ENCODE assay signal across 8 mouse cellular contexts in genomic region chr13:21160041-21160511, GRCm38 (mm10). TPM values are rescaled to one million over a fixed set of nuclear protein-coding genes. Genes with fewer than 3 reads are reported as not detected.
DNase-seq lines count a peak whose midpoint lies in the region; ATAC-seq and TF ChIP-seq lines count a peak whose summit lies in the region.

No protein-coding gene starts in this region.

- H3K27ac ChIP-seq in gastrocnemius, adult 2 months = peak overlapping the region; percentile 56
- no peak overlapping the region for H3K27ac ChIP-seq in forebrain, embryonic 11.5 days (ENCODE audit: low read depth, low read length)
- no peak overlapping the region for H3K27ac ChIP-seq in limb, embryonic 10.5 days
- H3K27ac ChIP-seq in neural tube, embryonic 15.5 days (replicated peaks) = no peak overlapping the region

- no peak for TF ChIP-seq CTCF in gastrocnemius, adult 2 months (IDR thresholded peaks at IDR 0.05)
- no peak for TF ChIP-seq CTCF in C2C12 (IDR thresholded peaks at IDR 0.05; ENCODE audit: control insufficient read depth, insufficient read depth, insufficient read length)

- H3K79me3 ChIP-seq in C2C12 (ENCODE audit: low read depth) = no peaks in the 10 kb centered on the region

- WGBS in forebrain, embryonic 11.5 days = under 1% methylated on average over 16 of the region's 16 CpGs
- under 1% methylated on average over 16 of the region's 16 CpGs for WGBS in limb, embryonic 10.5 days
- WGBS in neural tube, embryonic 15.5 days = under 1% methylated on average over 16 of the region's 16 CpGs

- peak overlapping the region; percentile 54 for H3ac ChIP-seq in C2C12 (ENCODE audit: control insufficient read depth, insufficient read length, low read depth)

- peak overlapping the region; percentile 78 for H3K4me3 ChIP-seq in gastrocnemius, adult 2 months
- peak overlapping the region; percentile 48 for H3K4me3 ChIP-seq in C2C12 (ENCODE audit: insufficient read depth, poor library complexity, severe bottlenecking)
- peak overlapping the region; percentile 56 for H3K4me3 ChIP-seq in forebrain, embryonic 11.5 days (ENCODE audit: low read depth, low read length)
- peak overlapping the region; percentile 64 for H3K4me3 ChIP-seq in limb, embryonic 10.5 days
- H3K4me3 ChIP-seq in neural tube, embryonic 15.5 days (replicated peaks) = peak overlapping the region; percentile 71

- intact Hi-C loops in gastrocnemius, adult 2 months (cut with DNase I) = loop anchor here (2.0 kb wide), 1 partner anchor 39 kb away; no protein-coding TSS in a partner anchor
- intact Hi-C loops in gastrocnemius, postnatal 36 days (cut with DNase I) = loop anchor here (5.0 kb wide), 2 partner anchors 72 to 867 kb away; no protein-coding TSS in a partner anchor

- H3K9ac ChIP-seq in forebrain, embryonic 11.5 days (ENCODE audit: low read length) = peak overlapping the region; percentile 49
- peak overlapping the region; percentile 48 for H3K9ac ChIP-seq in neural tube, embryonic 15.5 days (replicated peaks)

- DNase-seq in gastrocnemius, adult 2 months = no peak
- no peak for DNase-seq in gastrocnemius, postnatal 36 days
- DNase-seq in forebrain, embryonic 11.5 days (ENCODE audit: low spot score) = no peak
- no peak for DNase-seq in limb, embryonic 10.5 days (ENCODE audit: low spot score)
- no peak for DNase-seq in urinary bladder, postnatal 25 days (ENCODE audit: low spot score)
- no peak for DNase-seq in lung, postnatal 10 days

- H3K4me2 ChIP-seq in forebrain, embryonic 11.5 days (ENCODE audit: low read depth, low read length, severe bottlenecking) = peak overlapping the region; percentile 93
- H3K4me2 ChIP-seq in neural tube, embryonic 15.5 days = peak overlapping the region; percentile 92

- peak; percentile 35 for ATAC-seq in forebrain, embryonic 11.5 days (replicated peaks; ENCODE audit: low FRiP score)
- peak; percentile 23 for ATAC-seq in neural tube, embryonic 15.5 days (ENCODE audit: low FRiP score)

- H3K9me3 ChIP-seq in forebrain, embryonic 11.5 days (ENCODE audit: control insufficient read depth, low read length) = no peaks in the 10 kb centered on the region
- H3K9me3 ChIP-seq in limb, embryonic 10.5 days (replicated peaks) = no peaks in the 10 kb centered on the region
- H3K9me3 ChIP-seq in neural tube, embryonic 15.5 days (replicated peaks) = no peaks in the 10 kb centered on the region

- H3K79me2 ChIP-seq in C2C12 (ENCODE audit: control insufficient read depth, insufficient read depth) = no peaks in the 10 kb centered on the region

- H3K36me3 ChIP-seq in C2C12 (ENCODE audit: control insufficient read depth, insufficient read depth) = no peaks in the 10 kb centered on the region
- no peaks in the 10 kb centered on the region for H3K36me3 ChIP-seq in forebrain, embryonic 11.5 days (ENCODE audit: control insufficient read depth, insufficient read depth, low read length)
- H3K36me3 ChIP-seq in limb, embryonic 10.5 days = no peaks in the 10 kb centered on the region
- no peaks in the 10 kb centered on the region for H3K36me3 ChIP-seq in neural tube, embryonic 15.5 days

- H3K4me1 ChIP-seq in forebrain, embryonic 11.5 days (replicated peaks; ENCODE audit: control insufficient read depth, insufficient read depth, low read length) = no peaks in the 10 kb centered on the region
- H3K4me1 ChIP-seq in limb, embryonic 10.5 days = no peaks in the 10 kb centered on the region
- peaks cover 13% of the 10 kb centered on the region for H3K4me1 ChIP-seq in neural tube, embryonic 15.5 days

- no peaks in the 10 kb centered on the region for H3K27me3 ChIP-seq in C2C12 (ENCODE audit: control insufficient read depth, insufficient read depth, insufficient read length)
- no peaks in the 10 kb centered on the region for H3K27me3 ChIP-seq in forebrain, embryonic 11.5 days (ENCODE audit: control insufficient read depth, insufficient read depth, low read length)
- no peaks in the 10 kb centered on the region for H3K27me3 ChIP-seq in limb, embryonic 10.5 days (ENCODE audit: low read depth, poor library complexity, severe bottlenecking)
- H3K27me3 ChIP-seq in neural tube, embryonic 15.5 days (replicated peaks) = no peaks in the 10 kb centered on the region

TF ChIP-seq in C2C12, 6 proteins besides CTCF, POLR2A, EP300 and RAD21:
- TF ChIP-seq USF1 (IDR thresholded peaks at IDR 0.05; ENCODE audit: low read depth) = no peak
- TF ChIP-seq MYOD1 (IDR thresholded peaks at IDR 0.05; ENCODE audit: control insufficient read depth, insufficient read length, low read depth) = no peak
- TF ChIP-seq MYOG (IDR thresholded peaks at IDR 0.05; ENCODE audit: control insufficient read depth, extremely low read depth, insufficient read length) = no peak
- TF ChIP-seq FOSL1 (IDR thresholded peaks at IDR 0.05; ENCODE audit: insufficient read depth, low read length, poor library complexity, severe bottlenecking) = no peak
TF ChIP-seq in C2C12: peak in this region for 0.

RNA-seq across cellular contexts. Expression of gene Olfr1368, which starts 14.4 kb away (rescaled TPM):
- not detected for total RNA-seq in gastrocnemius, adult 2 months (2021)
- total RNA-seq in gastrocnemius, postnatal 36 days (2021) = not detected
- not detected for polyA plus RNA-seq in C2C12 (2012; fragmentation: generic; extraction: Trizol)
- not detected in 2 replicates for polyA plus RNA-seq in forebrain, embryonic 11.5 days (2014; fragmentation: Nextera tagmentation; extraction: Ambion mirVana)
- polyA plus RNA-seq in limb, embryonic 10.5 days (2016; fragmentation: Nextera tagmentation; extraction: Ambion mirVana) = not detected in 2 replicates
- not detected in 2 replicates for polyA plus RNA-seq in neural tube, embryonic 15.5 days (2015; fragmentation: Nextera tagmentation; extraction: Ambion mirVana)

RNA-seq across cellular contexts. Expression of gene Trim27, which starts 19.2 kb away (rescaled TPM):
- 10 to 100 TPM; 23.8 to 26.4 TPM for total RNA-seq in gastrocnemius, adult 2 months (2021)
- 10 to 100 TPM; 19.8 to 20.7 TPM for total RNA-seq in gastrocnemius, postnatal 36 days (2021)
- polyA plus RNA-seq in C2C12 (2012; fragmentation: generic; extraction: Trizol) = 105 TPM
- polyA plus RNA-seq in forebrain, embryonic 11.5 days (2014; fragmentation: Nextera tagmentation; extraction: Ambion mirVana) = 178 and 183 TPM in 2 replicates
- polyA plus RNA-seq in limb, embryonic 10.5 days (2016; fragmentation: Nextera tagmentation; extraction: Ambion mirVana) = 200 and 218 TPM in 2 replicates
- polyA plus RNA-seq in neural tube, embryonic 15.5 days (2015; fragmentation: Nextera tagmentation; extraction: Ambion mirVana) = 76.1 and 94.7 TPM in 2 replicates

RNA-seq across cellular contexts. Expression of gene Olfr263, which starts 30.6 kb away (rescaled TPM):
- total RNA-seq in gastrocnemius, adult 2 months (2021) = not detected
- not detected for total RNA-seq in gastrocnemius, postnatal 36 days (2021)
- polyA plus RNA-seq in C2C12 (2012; fragmentation: generic; extraction: Trizol) = not detected
- polyA plus RNA-seq in forebrain, embryonic 11.5 days (2014; fragmentation: Nextera tagmentation; extraction: Ambion mirVana) = not detected in 2 replicates
- polyA plus RNA-seq in limb, embryonic 10.5 days (2016; fragmentation: Nextera tagmentation; extraction: Ambion mirVana) = not detected in 2 replicates
- polyA plus RNA-seq in neural tube, embryonic 15.5 days (2015; fragmentation: Nextera tagmentation; extraction: Ambion mirVana) = not detected in 2 replicates

RNA-seq across cellular contexts. Expression of gene Olfr1369-ps1, which starts 48.8 kb away (rescaled TPM):
- not detected for total RNA-seq in gastrocnemius, adult 2 months (2021)
- total RNA-seq in gastrocnemius, postnatal 36 days (2021) = not detected
- not detected for polyA plus RNA-seq in C2C12 (2012; fragmentation: generic; extraction: Trizol)
- polyA plus RNA-seq in forebrain, embryonic 11.5 days (2014; fragmentation: Nextera tagmentation; extraction: Ambion mirVana) = not detected in 2 replicates
- 0.10 TPM in 1 of 2 replicates, not detected in the other for polyA plus RNA-seq in limb, embryonic 10.5 days (2016; fragmentation: Nextera tagmentation; extraction: Ambion mirVana)
- 0.20 TPM in 1 of 2 replicates, not detected in the other for polyA plus RNA-seq in neural tube, embryonic 15.5 days (2015; fragmentation: Nextera tagmentation; extraction: Ambion mirVana)
